Mouse (Mus musculus) midbrain, embryonic 14.5 days (tissue): Measurements from ENCODE around the gene Gm14124. TPM values are rescaled to one million over a fixed set of nuclear protein-coding genes. Genes with fewer than 3 reads are reported as not detected.
"Not testable (repeated sequence)": the region's sequence is repeated elsewhere in the genome, so short reads cannot be mapped to it uniquely, and the experiment has no call there.

Source experiments
- ATAC-seq: fragments of 200-750 bp; cut with Nextera tagmentation; 2 replicates; pipeline ENCODE4 v1.8.0; 2017; ENCODE audit warnings: moderate number of reproducible peaks, moderate library complexity; ENCODE audit not compliant: low FRiP score, low TSS enrichment
- DNase-seq: peaks from one replicate; pipeline ENCODE4 v3.0.0-alpha.2; 2015
- H3K27ac ChIP-seq: fragments of 300-500 bp; sonication (generic); replicated peaks from 2 replicates; pipeline ENCODE4 v1.5.1; 2014; ENCODE audit warnings: mild to moderate bottlenecking, low read depth, low read length, moderate library complexity
- H3K27me3 ChIP-seq: fragments of 300-500 bp; sonication (generic); 2 replicates; pipeline ENCODE4 v1.6.1; 2014; ENCODE audit warnings: low read length, control low read depth, mixed read lengths; ENCODE audit not compliant: control insufficient read depth, insufficient read depth
- H3K36me3 ChIP-seq: fragments of 300-500 bp; sonication (generic); 2 replicates; pipeline ENCODE4 v1.6.1; 2014; ENCODE audit warnings: low read length, control low read depth; ENCODE audit not compliant: control insufficient read depth, insufficient read depth
- H3K4me1 ChIP-seq: fragments of 300-500 bp; sonication (generic); 2 replicates; pipeline ENCODE4 v1.6.1; 2014; ENCODE audit warnings: mild to moderate bottlenecking, antibody characterized with exemption, low read length, control low read depth; ENCODE audit not compliant: control insufficient read depth, insufficient read depth
- H3K4me2 ChIP-seq: fragments of 300-500 bp; sonication (generic); 2 replicates; pipeline ENCODE4 v1.6.1; 2014; ENCODE audit warnings: mild to moderate bottlenecking, low read length, moderate library complexity
- H3K4me3 ChIP-seq: fragments of 300-500 bp; sonication (generic); replicated peaks from 2 replicates; pipeline ENCODE4 v1.5.1; 2014; ENCODE audit warnings: low read depth, low read length
- H3K9ac ChIP-seq: fragments of 300-500 bp; sonication (generic); replicated peaks from 2 replicates; pipeline ENCODE4 v1.6.1; 2014; ENCODE audit warnings: mild to moderate bottlenecking, low read length, moderate library complexity
- H3K9me3 ChIP-seq: fragments of 300-500 bp; sonication (generic); 2 replicates; pipeline ENCODE4 v1.6.1; 2016; ENCODE audit warnings: low read length, control low read depth, mixed read lengths; ENCODE audit not compliant: control insufficient read depth
- WGBS: fragments of 180-500 bp; shearing (Covaris S2); extraction: QIAGEN DNeasy Blood & Tissue Kit; methylation state at CpG from one replicate; pipeline ENCODE4 v1.1.7; 2014; 5-methylcytosine and 5-hydroxymethylcytosine counted together
- polyA plus RNA-seq: library from polyadenylated mRNA; unstranded; fragments of >200 nt; fragmentation: Nextera tagmentation; extraction: Ambion mirVana; gene quantifications from 2 replicates; pipeline ENCODE4 v1.2.1, GENCODE M21; 2014

Gm14124 gene
- 0.12 TPM in 1 of 2 replicates, not detected in the other for polyA plus RNA-seq

DNA sequence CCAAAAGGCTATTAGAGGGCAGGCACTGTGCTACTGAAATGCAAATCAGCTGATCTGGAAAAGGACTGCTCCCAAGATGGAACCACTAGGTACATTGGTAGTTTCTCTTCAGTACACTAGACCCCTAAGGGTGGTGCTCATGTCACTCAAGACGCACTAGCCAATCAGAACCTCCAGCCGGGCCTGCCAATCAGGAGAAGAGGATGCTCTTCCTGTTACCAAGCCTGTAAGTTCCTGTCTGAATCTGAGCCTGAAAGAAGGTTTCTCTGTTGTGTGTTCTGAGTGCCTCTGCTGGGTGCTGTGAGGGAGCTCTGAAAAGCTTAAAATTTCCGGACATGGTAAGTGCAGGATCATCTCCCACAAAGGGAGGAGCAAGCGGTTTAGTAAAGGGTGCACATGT, at the start of gene Gm14124:
Gene Gm14124 (plus strand): TSS at position 227 of the 400 bp plus-strand sequence.
- H3K4me2 ChIP-seq, ATAC-seq, H3K36me3 ChIP-seq, H3K4me3 ChIP-seq, H3K4me1 ChIP-seq, H3K27me3 ChIP-seq, H3K9me3 ChIP-seq, H3K27ac ChIP-seq, H3K9ac ChIP-seq, DNase-seq: not testable (repeated sequence)
- WGBS: 83% methylated on average over 4 of the region's 4 CpGs

DNA sequence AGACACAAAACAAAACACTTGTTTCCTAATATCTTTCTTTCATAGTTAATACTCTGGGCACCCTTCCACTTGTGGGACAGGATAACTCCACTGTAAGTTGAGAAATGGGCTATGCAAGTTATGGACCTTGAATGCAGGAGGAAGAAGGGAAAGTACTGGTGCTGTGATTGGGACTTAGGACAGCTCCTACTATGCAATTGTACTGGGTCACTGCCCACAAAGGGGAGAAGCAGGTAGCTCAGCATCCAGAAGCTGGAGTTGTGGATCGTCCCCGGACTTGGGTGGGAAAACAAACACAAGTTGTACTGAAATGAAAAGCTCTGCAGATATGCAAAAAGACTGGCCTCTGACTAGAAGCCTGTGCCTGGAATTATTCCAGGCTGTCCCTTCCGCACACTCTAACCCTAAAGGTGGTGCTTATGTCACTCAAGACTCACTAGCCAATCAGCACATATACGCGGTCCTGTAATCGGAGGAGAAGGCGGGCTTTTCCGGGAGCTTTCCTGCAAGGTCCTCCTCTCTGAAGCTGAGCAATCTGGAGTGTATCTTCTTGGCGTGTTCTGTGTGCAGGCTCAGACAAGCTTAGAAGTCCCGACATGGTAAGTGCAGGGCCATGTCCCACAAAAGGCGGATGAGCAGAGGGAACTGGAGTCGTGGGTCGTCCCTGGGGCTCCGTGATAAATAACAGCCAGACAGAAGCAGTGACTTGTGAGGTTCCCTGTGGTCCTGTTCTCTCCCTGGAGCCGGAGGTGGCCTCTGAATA, 39.5 kb upstream of the Gm14124 start, which contains the start of gene Zfp937:
Gene Zfp937 (plus strand): TSS at position 474 of the 763 bp plus-strand sequence.
- peak; percentile 99 for ATAC-seq
- not testable (repeated sequence) for H3K27me3 ChIP-seq, H3K36me3 ChIP-seq, H3K9me3 ChIP-seq, H3K4me1 ChIP-seq, H3K27ac ChIP-seq
- Histone ChIP-seq H3K9ac (peak within 1 kb of the TSS; percentile 49; the same call in 1 of the 2 replicates), H3K4me2 (peak within 1 kb of the TSS; percentile 48), H3K4me3 (peak within 1 kb of the TSS; percentile 39)
- WGBS: 2% methylated on average over 15 of the region's 15 CpGs
- DNase-seq: peak; percentile 60

DNA sequence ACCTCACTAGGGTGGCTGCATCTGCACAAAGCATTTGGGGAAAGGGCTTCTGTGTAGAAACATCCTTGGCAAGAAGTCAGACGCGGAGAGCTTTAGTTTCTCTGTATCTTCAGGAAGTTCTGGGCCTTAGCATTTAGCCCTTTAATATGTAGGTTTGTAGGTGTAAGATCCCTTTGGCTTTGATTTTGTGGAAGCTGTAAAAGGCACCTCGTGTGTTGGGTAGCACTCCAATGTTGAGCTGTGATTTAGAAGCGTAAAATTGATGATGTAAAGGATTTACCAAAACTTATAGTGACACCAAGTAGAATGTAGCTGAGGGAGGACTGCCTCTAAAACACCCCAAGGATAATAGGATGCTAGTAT, 39.0 kb upstream of the Gm14124 start:
- not testable (repeated sequence) for H3K9me3 ChIP-seq, H3K36me3 ChIP-seq, H3K27ac ChIP-seq, ATAC-seq, H3K4me1 ChIP-seq, DNase-seq, H3K27me3 ChIP-seq
- WGBS: 15% methylated on average over 3 of the region's 4 CpGs
- peak overlapping the region; percentile 49; the same call in 1 of the 2 replicates for H3K9ac ChIP-seq
- peak overlapping the region; percentile 39 for H3K4me3 ChIP-seq
- peak overlapping the region; percentile 48 for H3K4me2 ChIP-seq

DNA sequence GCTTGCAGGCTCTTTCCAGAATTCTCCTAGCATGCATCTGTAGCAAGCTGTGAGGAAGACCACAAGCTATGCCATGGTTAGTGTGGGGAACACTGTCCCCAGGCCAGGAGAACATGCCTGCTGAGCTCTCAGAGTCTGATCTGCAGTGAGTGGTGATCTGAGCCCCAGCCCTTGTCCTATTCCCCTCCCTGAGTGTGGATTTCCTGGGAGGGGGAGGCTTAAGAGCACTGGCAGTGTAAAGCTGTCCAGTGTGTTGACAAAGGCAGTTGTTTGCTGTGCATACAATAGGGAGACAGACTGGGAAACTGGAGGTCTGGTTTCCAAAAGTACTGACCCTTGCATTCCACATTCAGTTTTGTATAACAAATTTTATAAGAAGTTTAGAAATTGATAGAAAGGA, 34.1 kb upstream of the Gm14124 start:
- H3K27me3 ChIP-seq, H3K4me2 ChIP-seq, DNase-seq, H3K9ac ChIP-seq, H3K4me1 ChIP-seq, H3K9me3 ChIP-seq, H3K36me3 ChIP-seq, H3K4me3 ChIP-seq, ATAC-seq, H3K27ac ChIP-seq: not testable (repeated sequence)

GRCm38 (mm10) chr2:150243211-150243610, 14.1 kb upstream of the Gm14124 start:
- H3K27me3 ChIP-seq: no peaks in the 10 kb centered on the region
- no peak for DNase-seq
- peaks cover 1% of the 10 kb centered on the region for H3K36me3 ChIP-seq
- H3K27ac ChIP-seq: no peak overlapping the region
- H3K4me1 ChIP-seq: no peaks in the 10 kb centered on the region
- no peak for ATAC-seq
- no peak overlapping the region for H3K4me3 ChIP-seq
- no peak overlapping the region for H3K9ac ChIP-seq
- 95% methylated on average over 2 of the region's 2 CpGs for WGBS
- no peak overlapping the region for H3K4me2 ChIP-seq
- peaks cover 28% of the 10 kb centered on the region for H3K9me3 ChIP-seq

DNA sequence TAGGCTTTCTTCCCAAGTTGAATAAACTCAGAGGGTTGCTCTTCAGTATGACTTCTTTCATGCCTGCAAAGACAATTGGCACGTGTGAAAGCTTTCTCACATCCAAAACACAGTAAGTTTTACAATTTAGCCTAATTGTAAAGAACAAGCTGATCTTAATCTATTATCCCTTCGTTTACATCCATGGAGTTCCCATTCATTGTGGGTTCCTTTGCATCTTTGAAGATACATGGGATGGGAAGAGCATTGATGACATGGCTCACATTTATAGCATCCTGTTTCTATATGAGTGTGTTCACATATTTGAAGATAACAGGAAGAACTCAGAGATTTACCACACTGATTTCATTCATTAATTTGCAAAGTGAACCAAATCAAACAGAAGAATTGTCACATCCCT, 1.8 kb upstream of the Gm14124 start, which contains the start of gene Gm21994:
Gene Gm21994 (minus strand): TSS at position 101 of the 400 bp plus-strand sequence.
- ATAC-seq, H3K27me3 ChIP-seq, DNase-seq, H3K9ac ChIP-seq, H3K9me3 ChIP-seq, H3K27ac ChIP-seq, H3K4me3 ChIP-seq, H3K36me3 ChIP-seq, H3K4me1 ChIP-seq, H3K4me2 ChIP-seq: not testable (repeated sequence)
- 53% methylated on average over 2 of the region's 2 CpGs for WGBS

DNA sequence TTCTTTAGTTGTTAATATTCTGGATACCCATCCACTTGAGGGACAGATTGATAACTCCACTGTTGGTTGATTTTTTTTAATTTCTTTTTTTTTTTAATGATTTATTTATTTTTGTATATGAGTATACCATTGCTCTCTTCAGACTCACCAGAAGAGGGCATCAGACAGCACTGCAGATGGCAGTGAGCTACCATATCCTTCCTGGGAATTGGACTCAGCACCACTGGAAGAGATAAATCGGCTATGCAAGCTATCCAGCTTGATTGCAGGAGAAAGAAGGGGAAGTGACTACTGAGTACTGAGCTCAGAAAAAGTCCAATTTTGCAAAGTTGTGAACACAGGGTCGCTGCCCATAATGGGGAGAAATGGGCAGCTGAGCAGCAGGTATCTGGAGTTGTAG, 456 bp upstream of the Gm14124 start:
- H3K4me2 ChIP-seq, H3K36me3 ChIP-seq, DNase-seq, H3K9ac ChIP-seq, H3K27me3 ChIP-seq, ATAC-seq, H3K4me3 ChIP-seq, H3K4me1 ChIP-seq, H3K9me3 ChIP-seq, H3K27ac ChIP-seq: not testable (repeated sequence)
- WGBS: 64% methylated on average over 2 of the region's 2 CpGs

DNA sequence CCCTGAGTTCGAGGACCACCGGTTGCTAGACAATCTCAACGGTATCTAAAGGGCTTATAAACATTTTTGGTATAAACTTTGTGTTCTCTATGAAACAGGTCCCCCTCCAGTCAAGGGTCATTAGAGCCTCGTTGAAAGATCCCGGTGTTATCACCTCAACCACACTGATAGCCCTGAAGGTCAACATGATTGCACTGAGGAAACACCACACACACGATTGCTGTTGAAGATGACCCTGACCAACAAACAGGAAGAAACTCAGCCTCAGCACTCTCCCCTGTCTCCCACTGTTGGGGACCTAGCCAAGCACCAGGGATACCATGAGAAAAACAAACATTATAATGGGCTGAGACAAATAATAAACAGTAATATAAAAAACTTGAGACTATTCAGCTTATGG, 36.4 kb downstream of the Gm14124 start:
- no peak overlapping the region for H3K9ac ChIP-seq
- WGBS: 90% methylated on average over 6 of the region's 6 CpGs
- no peak overlapping the region for H3K4me3 ChIP-seq
- no peak for DNase-seq
- H3K27me3 ChIP-seq: no peaks in the 10 kb centered on the region
- H3K36me3 ChIP-seq: no peaks in the 10 kb centered on the region
- no peaks in the 10 kb centered on the region for H3K4me1 ChIP-seq
- no peak overlapping the region for H3K27ac ChIP-seq
- no peaks in the 10 kb centered on the region for H3K9me3 ChIP-seq
- no peak overlapping the region for H3K4me2 ChIP-seq
- no peak for ATAC-seq

DNA sequence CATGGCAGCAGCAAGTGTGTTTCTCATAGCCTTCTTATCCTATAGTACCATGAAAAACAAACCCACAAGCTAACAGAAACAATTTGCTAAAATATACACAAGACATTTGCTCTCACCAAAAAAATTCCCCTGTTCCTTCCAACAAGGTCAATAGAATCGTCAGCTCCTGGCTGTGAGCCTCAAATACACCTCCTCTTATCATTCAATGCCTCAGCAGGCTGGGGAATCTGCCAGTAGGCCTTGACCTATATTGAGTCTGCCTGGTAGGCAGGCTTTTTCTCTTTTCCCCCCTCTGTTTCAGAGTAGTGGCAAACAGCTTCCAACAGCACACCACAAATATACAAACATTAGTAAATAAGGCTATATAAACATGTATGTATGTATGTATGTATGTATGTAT, 41.8 kb downstream of the Gm14124 start:
- Histone ChIP-seq H3K4me1 (no peaks in the 10 kb centered on the region), H3K4me2 (no peak overlapping the region), H3K4me3 (no peak overlapping the region), H3K9ac (no peak overlapping the region), H3K36me3 (no peaks in the 10 kb centered on the region), H3K27ac (no peak overlapping the region), H3K9me3 (no peaks in the 10 kb centered on the region), H3K27me3 (no peaks in the 10 kb centered on the region)
- WGBS: 59% methylated on average over 1 of the region's 1 CpGs
- ATAC-seq: no peak
- DNase-seq: no peak
